Mouse (Mus musculus): Measurements from ENCODE around the gene Cdkn3.

- TF ChIP-seq POLR2A (IDR thresholded peaks at IDR 0.05; ENCODE audit: control insufficient read depth, extremely low read depth, insufficient read depth, low read length, poor library complexity), result no peak
- TF ChIP-seq CTCF (IDR thresholded peaks at IDR 0.05; ENCODE audit: borderline replicate concordance, control insufficient read depth, extremely low read depth, insufficient read depth, low read length, poor library complexity), result no peak
Observed at GRCm38 (mm10) chr14:46818743-46819142, 58.4 kb downstream of the Cdkn3 start.

All from thymus, adult 2 months (tissue).